Mouse (Mus musculus) CH12.LX (cell line): ENCODE results near the gene Dynlt1c.
"Not testable (repeated sequence)": the region's sequence is repeated elsewhere in the genome, so short reads cannot be mapped to it uniquely, and the experiment has no call there.

Experiments
- CTCF ChIP-seq, 2 experiments: IDR thresholded peaks in 1 of 2; conservative IDR thresholded peaks in 1 of 2; 2 replicates each; pipeline ENCODE4 v1.5.1; 2011 to 2012; ENCODE audit warnings: low read depth in 2 of 2, low read length in 2 of 2, improper control_type of control experiment in 1 of 2, inconsistent platforms in 1 of 2, mild to moderate bottlenecking in 1 of 2, moderate library complexity in 1 of 2
- E2F4 ChIP-seq: IDR thresholded peaks from 2 replicates; pipeline ENCODE4 v1.6.1; 2011; ENCODE audit warnings: low read depth, low read length, improper control_type of control experiment; ENCODE audit not compliant: insufficient replicate concordance
- EP300 ChIP-seq: IDR thresholded peaks from 2 replicates; pipeline ENCODE4 v1.6.1; 2011; ENCODE audit warnings: low read length, improper control_type of control experiment
- HCFC1 ChIP-seq: IDR thresholded peaks from 2 replicates; pipeline ENCODE4 v1.6.1; 2012; ENCODE audit warnings: low read depth, mild to moderate bottlenecking, inconsistent platforms, low read length, improper control_type of control experiment
- MAFK ChIP-seq: IDR thresholded peaks from 2 replicates; pipeline ENCODE4 v1.6.1; 2011; ENCODE audit warnings: low read length, improper control_type of control experiment; ENCODE audit not compliant: insufficient replicate concordance
- POLR2A ChIP-seq: IDR thresholded peaks from 2 replicates; pipeline ENCODE4 v1.6.1; 2011; ENCODE audit warnings: low read depth, mild to moderate bottlenecking, improper control_type of control experiment, low read length
- POLR2AphosphoS2 ChIP-seq: IDR thresholded peaks from 2 replicates; pipeline ENCODE4 v1.6.1; 2011; ENCODE audit warnings: low read depth, low read length, improper control_type of control experiment
- RAD21 ChIP-seq: IDR thresholded peaks from 2 replicates; pipeline ENCODE4 v1.6.1; 2011; ENCODE audit warnings: low read depth, mild to moderate bottlenecking, low read length, improper control_type of control experiment, moderate library complexity
- ZC3H11A ChIP-seq: IDR thresholded peaks from 2 replicates; pipeline ENCODE4 v1.6.1; 2012; ENCODE audit warnings: low read depth, mild to moderate bottlenecking, inconsistent platforms, low read length, improper control_type of control experiment

GRCm38 (mm10) chr17:6639486-6639885 lies 38.0 kb downstream of the Dynlt1c start:
- TF ChIP-seq POLR2A; E2F4; RAD21; CTCF (conservative IDR thresholded peaks at IDR 0.05 in 1 of 2, IDR thresholded peaks at IDR 0.05 in 1 of 2; ENCODE audit: low read depth in 2 of 2, low read length in 2 of 2); ZC3H11A; EP300; POLR2AphosphoS2; MAFK; HCFC1: not testable (repeated sequence)
